Mouse (Mus musculus) macrophage (primary cell): ENCODE data around the gene Wbp2nl. TPM values are rescaled to one million over a fixed set of nuclear protein-coding genes. Genes with fewer than 3 reads are reported as not detected.

Source experiments
- H3K27ac ChIP-seq: fragments of 350-480 bp; formaldehyde crosslinking; 2 replicates; pipeline ENCODE4 v1.9.0; 2021
- H3K36me3 ChIP-seq: fragments of 350-480 bp; formaldehyde crosslinking; 2 replicates; pipeline ENCODE4 v1.9.0; 2021; ENCODE audit errors: inconsistent target
- H3K4me3 ChIP-seq: fragments of 350-480 bp; formaldehyde crosslinking; 2 replicates; pipeline ENCODE4 v1.9.0; 2021; ENCODE audit errors: inconsistent target
- H3K79me2 ChIP-seq: fragments of 350-480 bp; formaldehyde crosslinking; 2 replicates; pipeline ENCODE4 v1.9.0; 2021; ENCODE audit errors: inconsistent target
- whole genome bisulfite sequencing: methylation state at CpG from one replicate; pipeline ENCODE4 v1.1.7; 2026; ENCODE audit warnings: inconsistent platforms; ENCODE audit not compliant: missing documents; 5-methylcytosine and 5-hydroxymethylcytosine counted together
- polyA plus RNA-seq: library from polyadenylated mRNA; stranded (reverse); fragments of 250-400 nt; gene quantifications from 3 replicates; pipeline ENCODE4 v1.2.4, GENCODE M21; 2018; ENCODE audit warnings: inconsistent platforms
- total RNA-seq, 78 experiments: library from RNA; depleted of rRNA; stranded (reverse); fragments of 250-400 nt; gene quantifications; 1 replicate in 9 of 78; 2 replicates in 24 of 78; 3 replicates in 43 of 78; 4 replicates in 2 of 78; pipeline ENCODE4 v1.2.4; 2018; ENCODE audit warnings: inconsistent platforms in 56 of 78

The Wbp2nl gene
- total RNA-seq (2018; cell fraction: chromatin; rRNA removed) = not detected
- total RNA-seq (2018; cell fraction: cytosol; rRNA removed) = not detected
- total RNA-seq (2018; cell fraction: nucleus; rRNA removed) = not detected
- polyA plus RNA-seq = not detected in 3 replicates

GRCm38 (mm10) chr15:82298764-82299561 is at the start of gene Wbp2nl:
TSS of gene Wbp2nl (plus strand) at chr15:82298954.
- Histone ChIP-seq H3K36me3 (no peaks in the 10 kb centered on the region), H3K4me3 (no peak within 1 kb of the TSS), H3K27ac (no peak within 1 kb of the TSS), H3K79me2 (no peaks in the 10 kb centered on the region)
- 69% methylated on average over 39 of the region's 39 CpGs for WGBS

- H3K27ac ChIP-seq = no peak overlapping the region
- no peaks in the 10 kb centered on the region for H3K79me2 ChIP-seq
- no peak overlapping the region for H3K4me3 ChIP-seq
- no peaks in the 10 kb centered on the region for H3K36me3 ChIP-seq
- 79% methylated on average over 3 of the region's 3 CpGs for WGBS
Measured at GRCm38 (mm10) chr15:82251579-82251978, 47.2 kb upstream of the Wbp2nl start.

- no peak within 1 kb of the TSS for H3K4me3 ChIP-seq
- no peak within 1 kb of the TSS for H3K27ac ChIP-seq
- H3K79me2 ChIP-seq = no peaks in the 10 kb centered on the region
- no peaks in the 10 kb centered on the region for H3K36me3 ChIP-seq
- 84% methylated on average over 6 of the region's 6 CpGs for WGBS
Measured at GRCm38 (mm10) chr15:82252097-82252496, 46.7 kb upstream of the Wbp2nl start, which contains the start of gene 1500009C09Rik. TSS of gene 1500009C09Rik (plus strand) at chr15:82252397.

- no peaks in the 10 kb centered on the region for H3K36me3 ChIP-seq
- H3K4me3 ChIP-seq = no peak overlapping the region
- H3K79me2 ChIP-seq = no peaks in the 10 kb centered on the region
- no peak overlapping the region for H3K27ac ChIP-seq
- 58% methylated on average over 4 of the region's 4 CpGs for WGBS
Measured at GRCm38 (mm10) chr15:82255248-82255647, 43.5 kb upstream of the Wbp2nl start.

GRCm38 (mm10) chr15:82255944-82256383 is 42.8 kb upstream of the Wbp2nl start:
- H3K36me3 ChIP-seq = no peaks in the 10 kb centered on the region
- H3K27ac ChIP-seq = no peak overlapping the region
- WGBS = 55% methylated on average over 10 of the region's 10 CpGs
- H3K79me2 ChIP-seq = no peaks in the 10 kb centered on the region
- H3K4me3 ChIP-seq = no peak overlapping the region

- H3K36me3 ChIP-seq = no peaks in the 10 kb centered on the region
- no peaks in the 10 kb centered on the region for H3K79me2 ChIP-seq
- no peak overlapping the region for H3K4me3 ChIP-seq
- WGBS = 10% methylated on average over 16 of the region's 16 CpGs
- no peak overlapping the region for H3K27ac ChIP-seq
Measured at GRCm38 (mm10) chr15:82259510-82259909, 39.2 kb upstream of the Wbp2nl start.

- 3% methylated on average over 6 of the region's 6 CpGs for WGBS
- H3K27ac ChIP-seq = no peak overlapping the region
Measured at GRCm38 (mm10) chr15:82266356-82266755, 32.4 kb upstream of the Wbp2nl start.

GRCm38 (mm10) chr15:82268185-82268584 is 30.6 kb upstream of the Wbp2nl start:
- no peaks in the 10 kb centered on the region for H3K79me2 ChIP-seq
- WGBS = 80% methylated on average over 3 of the region's 3 CpGs
- H3K36me3 ChIP-seq = no peaks in the 10 kb centered on the region
- no peak overlapping the region for H3K4me3 ChIP-seq
- no peak overlapping the region for H3K27ac ChIP-seq

More at GRCm38 (mm10) chr15:82266356-82266755, 32.4 kb upstream of the Wbp2nl start:
- H3K79me2 ChIP-seq = no peaks in the 10 kb centered on the region
- H3K4me3 ChIP-seq = no peak overlapping the region
- H3K36me3 ChIP-seq = no peaks in the 10 kb centered on the region

GRCm38 (mm10) chr15:82268783-82269182 is 30.0 kb upstream of the Wbp2nl start:
- Histone ChIP-seq H3K27ac (no peak overlapping the region), H3K4me3 (no peak overlapping the region), H3K36me3 (no peaks in the 10 kb centered on the region), H3K79me2 (no peaks in the 10 kb centered on the region)
- WGBS = 41% methylated on average over 9 of the region's 9 CpGs

- Histone ChIP-seq H3K79me2 (no peaks in the 10 kb centered on the region), H3K4me3 (no peak overlapping the region), H3K27ac (no peak overlapping the region), H3K36me3 (no peaks in the 10 kb centered on the region)
- 12% methylated on average over 5 of the region's 5 CpGs for WGBS
Measured at GRCm38 (mm10) chr15:82271201-82271600, 27.6 kb upstream of the Wbp2nl start.

- Histone ChIP-seq H3K27ac (no peak overlapping the region), H3K79me2 (no peaks in the 10 kb centered on the region), H3K4me3 (no peak overlapping the region), H3K36me3 (no peaks in the 10 kb centered on the region)
- 83% methylated on average over 6 of the region's 6 CpGs for WGBS
Measured at GRCm38 (mm10) chr15:82272295-82272694, 26.5 kb upstream of the Wbp2nl start.

GRCm38 (mm10) chr15:82274593-82274926 is 24.2 kb upstream of the Wbp2nl start, which contains the start of gene Sept3:
TSS of gene Sept3 (plus strand) at chr15:82274893.
- H3K27ac ChIP-seq = no peak within 1 kb of the TSS
- WGBS = 28% methylated on average over 6 of the region's 6 CpGs
- no peaks in the 10 kb centered on the region for H3K79me2 ChIP-seq
- no peaks in the 10 kb centered on the region for H3K36me3 ChIP-seq
- H3K4me3 ChIP-seq = no peak within 1 kb of the TSS

- Histone ChIP-seq H3K79me2 (no peaks in the 10 kb centered on the region), H3K27ac (no peak overlapping the region), H3K4me3 (no peak overlapping the region), H3K36me3 (no peaks in the 10 kb centered on the region)
- WGBS = 2% methylated on average over 80 of the region's 86 CpGs
Measured at GRCm38 (mm10) chr15:82274927-82275901, 23.5 kb upstream of the Wbp2nl start.

GRCm38 (mm10) chr15:82277591-82277990 is 21.2 kb upstream of the Wbp2nl start:
- H3K4me3 ChIP-seq = no peak overlapping the region
- H3K79me2 ChIP-seq = no peaks in the 10 kb centered on the region
- 20% methylated on average over 5 of the region's 5 CpGs for WGBS
- no peaks in the 10 kb centered on the region for H3K36me3 ChIP-seq
- no peak overlapping the region for H3K27ac ChIP-seq
